Mouse (Mus musculus) MEL (cell line): ENCODE data around the gene Foxn3. TPM values are rescaled to one million over a fixed set of nuclear protein-coding genes. Genes with fewer than 3 reads are reported as not detected.

Experiments used
- DNase-seq: peaks from one replicate; pipeline ENCODE4 v3.0.0; 2011; ENCODE audit warnings: low read depth, low spot score
- H3K27ac ChIP-seq: 2 replicates; pipeline ENCODE4 v1.5.1; 2012; ENCODE audit warnings: low read depth, mild to moderate bottlenecking, control low read depth, low read length, moderate library complexity; ENCODE audit not compliant: control insufficient read depth
- H3K27me3 ChIP-seq, 2 experiments: fragments of 150-350 bp in 1 of 2; sonication (generic) in 1 of 2; 2 replicates each; pipeline ENCODE4 v1.6.1; 2012; ENCODE audit warnings: low read length in 2 of 2, mild to moderate bottlenecking in 2 of 2, improper control_type of control experiment in 1 of 2, moderate library complexity in 1 of 2; ENCODE audit not compliant: insufficient read depth in 2 of 2, control insufficient read depth in 1 of 2
- H3K36me3 ChIP-seq, 2 experiments: 2 replicates each; pipeline ENCODE4 v1.6.1; 2012 to 2014; ENCODE audit warnings: low read length in 2 of 2, improper control_type of control experiment in 1 of 2, inconsistent platforms in 1 of 2, mild to moderate bottlenecking in 1 of 2; ENCODE audit not compliant: insufficient read depth in 2 of 2, control insufficient read depth in 1 of 2
- H3K4me1 ChIP-seq, 2 experiments: fragments of 150-350 bp in 1 of 2; sonication (generic) in 1 of 2; 2 replicates each; pipeline ENCODE4 v1.6.1; 2012; ENCODE audit warnings: low read length in 2 of 2, improper control_type of control experiment in 1 of 2, mild to moderate bottlenecking in 1 of 2; ENCODE audit not compliant: insufficient read depth in 2 of 2, control insufficient read depth in 1 of 2
- H3K4me3 ChIP-seq, 2 experiments: fragments of 150-350 bp in 1 of 2; sonication (generic) in 1 of 2; 2 replicates each; pipeline ENCODE4 v1.5.1; 2012; ENCODE audit warnings: low read depth in 2 of 2, low read length in 2 of 2, mild to moderate bottlenecking in 2 of 2, moderate library complexity in 2 of 2, control low read depth in 1 of 2, improper control_type of control experiment in 1 of 2; ENCODE audit not compliant: control insufficient read depth in 1 of 2, insufficient read depth in 1 of 2
- H3K79me2 ChIP-seq: 2 replicates; pipeline ENCODE4 v1.6.1; 2012; ENCODE audit warnings: mild to moderate bottlenecking, low read length, moderate library complexity; ENCODE audit not compliant: control insufficient read depth, poor library complexity, insufficient read depth
- H3K9ac ChIP-seq: 2 replicates; pipeline ENCODE4 v1.6.1; 2012; ENCODE audit warnings: low read depth, mild to moderate bottlenecking, control low read depth, low read length, moderate library complexity; ENCODE audit not compliant: control insufficient read depth, poor library complexity, severe bottlenecking
- H3K9me3 ChIP-seq: fragments of 150-350 bp; sonication (generic); replicated peaks from 2 replicates; pipeline ENCODE4 v1.6.1; 2012; ENCODE audit warnings: mild to moderate bottlenecking, low read length, improper control_type of control experiment, moderate library complexity; ENCODE audit not compliant: insufficient read depth
- CHD1 ChIP-seq: IDR thresholded peaks from 2 replicates; pipeline ENCODE4 v1.6.1; 2012; ENCODE audit warnings: low read depth, mild to moderate bottlenecking, inconsistent platforms, low read length, improper control_type of control experiment
- CHD2 ChIP-seq: IDR thresholded peaks from 2 replicates; pipeline ENCODE4 v1.6.1; 2011; ENCODE audit warnings: low read length, improper control_type of control experiment
- CTCF ChIP-seq, 3 experiments: IDR thresholded peaks in 2 of 3; conservative IDR thresholded peaks in 1 of 3; 2 replicates each; pipeline ENCODE4 v1.5.1; 2011 to 2012; ENCODE audit warnings: low read length in 3 of 3, low read depth in 2 of 3, mild to moderate bottlenecking in 2 of 3, improper control_type of control experiment in 1 of 3, inconsistent platforms in 1 of 3, mixed read lengths in 1 of 3, moderate library complexity in 1 of 3; ENCODE audit not compliant: control insufficient read depth in 1 of 3, insufficient read depth in 1 of 3, poor library complexity in 1 of 3, severe bottlenecking in 1 of 3
- E2F4 ChIP-seq: IDR thresholded peaks from 2 replicates; pipeline ENCODE4 v1.6.1; 2011; ENCODE audit warnings: low read depth, low read length, improper control_type of control experiment, borderline replicate concordance
- ELF1 ChIP-seq: IDR thresholded peaks from 2 replicates; pipeline ENCODE4 v1.6.1; 2014; ENCODE audit warnings: low read depth, mild to moderate bottlenecking, inconsistent platforms, low read length, improper control_type of control experiment, moderate library complexity
- EP300 ChIP-seq, 2 experiments: IDR thresholded peaks; 2 replicates each; pipeline ENCODE4 v1.6.1; 2011; ENCODE audit warnings: improper control_type of control experiment in 2 of 2, low read length in 2 of 2, low read depth in 1 of 2, mild to moderate bottlenecking in 1 of 2
- ETS1 ChIP-seq: IDR thresholded peaks from 2 replicates; pipeline ENCODE4 v1.6.1; 2012; ENCODE audit warnings: low read depth, mild to moderate bottlenecking, inconsistent platforms, low read length, improper control_type of control experiment, moderate library complexity
- GABPA ChIP-seq: IDR thresholded peaks from 2 replicates; pipeline ENCODE4 v1.6.1; 2012; ENCODE audit warnings: low read depth, mild to moderate bottlenecking, inconsistent platforms, low read length, improper control_type of control experiment, moderate library complexity
- GATA1 ChIP-seq: IDR thresholded peaks from 2 replicates; pipeline ENCODE4 v1.6.1; 2011; ENCODE audit warnings: low read depth, low read length, improper control_type of control experiment
- JUND ChIP-seq: IDR thresholded peaks from 2 replicates; pipeline ENCODE4 v1.6.1; 2011; ENCODE audit warnings: low read depth, mild to moderate bottlenecking, improper control_type of control experiment, low read length
- KAT2A ChIP-seq: conservative IDR thresholded peaks from 2 replicates; pipeline ENCODE4 v1.6.1; 2012; ENCODE audit warnings: low read depth, low read length, improper control_type of control experiment, inconsistent platforms
- MAFK ChIP-seq: IDR thresholded peaks from 2 replicates; pipeline ENCODE4 v1.6.1; 2011; ENCODE audit warnings: low read depth, mild to moderate bottlenecking, low read length, improper control_type of control experiment, borderline replicate concordance
- MAX ChIP-seq: IDR thresholded peaks from 2 replicates; pipeline ENCODE4 v1.6.1; 2011; ENCODE audit warnings: low read length, improper control_type of control experiment
- MAZ ChIP-seq: IDR thresholded peaks from 2 replicates; pipeline ENCODE4 v1.6.1; 2012; ENCODE audit warnings: low read depth, mild to moderate bottlenecking, inconsistent platforms, low read length, improper control_type of control experiment
- MEF2A ChIP-seq: IDR thresholded peaks from 2 replicates; pipeline ENCODE4 v1.6.1; 2014; ENCODE audit warnings: low read depth, mild to moderate bottlenecking, inconsistent platforms, low read length, improper control_type of control experiment; ENCODE audit not compliant: poor library complexity, insufficient replicate concordance, severe bottlenecking; ENCODE audit errors: extremely low read depth
- MXI1 ChIP-seq: IDR thresholded peaks from 2 replicates; pipeline ENCODE4 v1.6.1; 2011; ENCODE audit warnings: mild to moderate bottlenecking, low read depth, low read length, improper control_type of control experiment
- MYB ChIP-seq: IDR thresholded peaks from 2 replicates; pipeline ENCODE4 v1.6.1; 2011; ENCODE audit warnings: mild to moderate bottlenecking, low read depth, low read length, improper control_type of control experiment
- MYC ChIP-seq: IDR thresholded peaks from 2 replicates; pipeline ENCODE4 v1.6.1; 2011; ENCODE audit warnings: low read depth, mild to moderate bottlenecking, low read length, improper control_type of control experiment, moderate library complexity
- NELFE ChIP-seq: IDR thresholded peaks from 2 replicates; pipeline ENCODE4 v1.6.1; 2011; ENCODE audit warnings: low read depth, low read length, improper control_type of control experiment
- NRF1 ChIP-seq: IDR thresholded peaks from 2 replicates; pipeline ENCODE4 v1.6.1; 2014; ENCODE audit warnings: low read depth, mild to moderate bottlenecking, inconsistent platforms, low read length, improper control_type of control experiment, moderate library complexity; ENCODE audit not compliant: poor library complexity, insufficient read depth, severe bottlenecking
- POLR2A ChIP-seq, 2 experiments: IDR thresholded peaks; 2 replicates each; pipeline ENCODE4 v1.6.1; 2011 to 2012; ENCODE audit warnings: low read length in 2 of 2, mild to moderate bottlenecking in 2 of 2, control low read depth in 1 of 2, improper control_type of control experiment in 1 of 2, low read depth in 1 of 2, moderate library complexity in 1 of 2; ENCODE audit not compliant: control insufficient read depth in 1 of 2, insufficient read depth in 1 of 2, poor library complexity in 1 of 2
- POLR2AphosphoS2 ChIP-seq: IDR thresholded peaks from 2 replicates; pipeline ENCODE4 v1.6.1; 2011; ENCODE audit warnings: low read length, improper control_type of control experiment
- POLR2AphosphoS5 ChIP-seq: IDR thresholded peaks from 2 replicates; pipeline ENCODE4 v1.6.1; 2012; ENCODE audit warnings: low read depth, borderline replicate concordance, mild to moderate bottlenecking, inconsistent platforms, low read length, moderate library complexity, mixed read lengths
- RAD21 ChIP-seq: IDR thresholded peaks from 2 replicates; pipeline ENCODE4 v1.6.1; 2011; ENCODE audit warnings: mild to moderate bottlenecking, low read depth, low read length, improper control_type of control experiment
- RCOR1 ChIP-seq: IDR thresholded peaks from 2 replicates; pipeline ENCODE4 v1.6.1; 2012; ENCODE audit warnings: low read depth, mild to moderate bottlenecking, inconsistent platforms, low read length, improper control_type of control experiment
- SIN3A ChIP-seq: IDR thresholded peaks from 2 replicates; pipeline ENCODE4 v1.6.1; 2012; ENCODE audit warnings: low read length, improper control_type of control experiment, inconsistent platforms
- SMC3 ChIP-seq: IDR thresholded peaks from 2 replicates; pipeline ENCODE4 v1.6.1; 2011; ENCODE audit warnings: low read depth, low read length, improper control_type of control experiment
- TAL1 ChIP-seq: IDR thresholded peaks from 2 replicates; pipeline ENCODE4 v1.6.1; 2012; ENCODE audit warnings: mild to moderate bottlenecking, inconsistent platforms, low read length, moderate library complexity, mixed read lengths
- TBP ChIP-seq: IDR thresholded peaks from 2 replicates; pipeline ENCODE4 v1.8.0; 2011; ENCODE audit warnings: low read depth, low read length, improper control_type of control experiment
- UBTF ChIP-seq: IDR thresholded peaks from 2 replicates; pipeline ENCODE4 v1.6.1; 2012; ENCODE audit warnings: low read depth, mild to moderate bottlenecking, inconsistent platforms, low read length, improper control_type of control experiment, moderate library complexity, borderline replicate concordance; ENCODE audit not compliant: insufficient read depth
- USF1 ChIP-seq: IDR thresholded peaks from 2 replicates; pipeline ENCODE4 v1.6.1; 2014; ENCODE audit warnings: low read depth, mild to moderate bottlenecking, inconsistent platforms, low read length, improper control_type of control experiment, moderate library complexity
- ZC3H11A ChIP-seq: IDR thresholded peaks from 2 replicates; pipeline ENCODE4 v1.6.1; 2012; ENCODE audit warnings: low read depth, mild to moderate bottlenecking, inconsistent platforms, low read length, improper control_type of control experiment
- ZKSCAN1 ChIP-seq: IDR thresholded peaks from 2 replicates; pipeline ENCODE4 v1.6.1; 2012; ENCODE audit warnings: low read depth, mild to moderate bottlenecking, inconsistent platforms, low read length, improper control_type of control experiment, moderate library complexity
- ZMIZ1 ChIP-seq: IDR thresholded peaks from 2 replicates; pipeline ENCODE4 v1.6.1; 2012; ENCODE audit warnings: low read depth, mild to moderate bottlenecking, inconsistent platforms, low read length, improper control_type of control experiment, moderate library complexity
- ZNF384 ChIP-seq: IDR thresholded peaks from 2 replicates; pipeline ENCODE4 v1.6.1; 2012; ENCODE audit warnings: low read depth, mild to moderate bottlenecking, inconsistent platforms, low read length, improper control_type of control experiment
- polyA plus RNA-seq, 2 experiments: library from polyadenylated mRNA; stranded (reverse) in 1 of 2; unstranded in 1 of 2; fragments of >175 nt in 1 of 2; fragments of >200 nt in 1 of 2; gene quantifications; 2 replicates each; pipeline versions ENCODE4 v1.2.1 to v1.2.4; 2012; ENCODE audit warnings: low replicate concordance in 2 of 2, low read depth in 1 of 2; ENCODE audit not compliant: insufficient read length in 2 of 2, insufficient read depth in 1 of 2, missing spikeins in 1 of 2
- total RNA-seq: library from RNA; depleted of rRNA; stranded (reverse); fragments of 300-350 nt; gene quantifications from 2 replicates; pipeline ENCODE4 v1.2.3, GENCODE M21; 2012; rRNA removed

The Foxn3 gene
- total RNA-seq (22.8 and 23.1 TPM in 2 replicates), polyA plus RNA-seq (10 to 100 TPM in 1 of 2 experiments, not detected in 1; 15.5 TPM)

DNA sequence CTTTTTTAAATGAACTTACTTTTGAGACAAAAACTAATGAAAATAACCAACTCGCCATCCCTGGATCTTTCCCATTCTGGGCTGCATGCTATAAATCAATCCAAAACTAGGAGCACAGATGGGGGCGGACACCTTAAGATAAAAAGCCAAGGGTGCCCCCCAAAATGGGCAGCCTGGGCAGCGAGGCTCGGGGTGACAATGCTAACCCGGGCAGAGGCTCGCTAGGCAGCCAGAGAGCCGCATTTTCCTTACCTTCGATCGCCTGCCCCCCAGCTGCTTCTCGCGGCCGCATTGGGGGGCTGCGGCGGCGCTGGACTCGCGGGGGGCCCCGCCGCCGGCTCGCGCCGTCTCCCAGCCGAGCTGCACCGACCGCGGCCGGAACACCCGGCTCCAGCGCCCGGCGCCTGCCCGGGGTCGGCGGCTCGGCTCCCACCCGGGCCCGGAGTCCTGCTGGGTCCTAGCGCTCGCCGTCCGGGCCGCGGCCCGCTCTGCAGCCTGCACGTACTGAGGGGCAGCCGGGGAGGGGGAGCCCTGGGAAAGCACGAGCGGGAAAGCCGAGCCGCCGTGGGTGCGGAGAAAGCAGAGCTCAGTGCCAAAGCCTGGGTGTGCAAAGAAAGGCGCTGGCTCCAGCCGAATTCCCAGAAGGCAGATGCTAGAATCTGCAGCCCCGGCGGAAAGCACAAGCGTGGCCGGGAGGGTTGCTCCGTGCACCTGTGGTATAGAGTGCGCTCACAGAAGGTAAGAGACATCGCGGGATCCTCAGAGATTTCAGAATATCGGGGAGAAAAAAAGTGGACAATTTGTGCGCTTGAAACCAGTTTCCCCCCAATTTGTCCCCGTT, at the start of gene Foxn3:
Gene Foxn3, minus strand, starts transcription at position 364 of the 841 bp plus-strand sequence.
- Histone ChIP-seq H3K79me2 (peaks cover 26% of the 10 kb centered on the region), H3K9ac (peak within 1 kb of the TSS; percentile 83), H3K27ac (peak within 1 kb of the TSS; percentile 80), H3K36me3 (peaks cover 0 to 32% of the 10 kb centered on the region in 2 experiments; a peak in 2 of 4 replicates), H3K4me1 (peaks cover 16 to 19% of the 10 kb centered on the region in 2 experiments), H3K9me3 (no peaks in the 10 kb centered on the region), H3K4me3 (peak within 1 kb of the TSS; percentile 95 to 98), H3K27me3 (no peaks in the 10 kb centered on the region)
- DNase-seq: peak; percentile 82
- TF ChIP-seq RAD21: no peak
- peak; percentile 29; the same call in 1 of the 2 replicates for TF ChIP-seq MAZ
- TF ChIP-seq SMC3: peak; percentile 10; the same call in 1 of the 2 replicates
- TF ChIP-seq GABPA: no peak
- TF ChIP-seq KAT2A: no peak
- TF ChIP-seq POLR2AphosphoS5: no peak
- TF ChIP-seq POLR2AphosphoS2: no peak; the same call in 1 of the 2 replicates
- peak; percentile 70 for TF ChIP-seq NELFE
- TF ChIP-seq MAFK: no peak
- peak; percentile 66 for TF ChIP-seq TBP
- peak; percentile 31; the same call in 1 of the 2 replicates for TF ChIP-seq CHD1
- no peak for TF ChIP-seq ELF1
- TF ChIP-seq RCOR1: no peak
- no peak for TF ChIP-seq JUND
- TF ChIP-seq MYB: no peak
- no peak for TF ChIP-seq GATA1
- TF ChIP-seq CHD2: peak; percentile 81
- TF ChIP-seq SIN3A: peak; percentile 57; the same call in 1 of the 2 replicates
- TF ChIP-seq EP300 (IDR thresholded peaks at IDR 0.05; ENCODE audit: low read depth in 1 of 2, low read length in 2 of 2): no peak
- peak; percentile 96; the same call in 1 of the 2 replicates for TF ChIP-seq UBTF
- peak; percentile 78 for TF ChIP-seq POLR2A (IDR thresholded peaks at IDR 0.05; ENCODE audit: control insufficient read depth in 1 of 2, insufficient read depth in 1 of 2, low read depth in 1 of 2, low read length in 2 of 2, poor library complexity in 1 of 2)
- peak; percentile 41; the same call in 1 of the 2 replicates for TF ChIP-seq MAX
- TF ChIP-seq NRF1: 0 out of 2 replicates have a peak, but pooled peaks have one; percentile 8
- TF ChIP-seq ETS1: no peak
- TF ChIP-seq ZKSCAN1: no peak
- peak; percentile 39; the same call in 1 of the 2 replicates for TF ChIP-seq MXI1
- TF ChIP-seq ZNF384: peak; percentile 78
- no peak for TF ChIP-seq ZC3H11A
- no peak for TF ChIP-seq ZMIZ1
- peak; percentile 62; the same call in 1 of the 2 replicates for TF ChIP-seq MYC
- no peak for TF ChIP-seq E2F4
- TF ChIP-seq TAL1: no peak
- no peak for TF ChIP-seq CTCF (IDR thresholded peaks at IDR 0.05 in 2 of 3, conservative IDR thresholded peaks at IDR 0.05 in 1 of 3; ENCODE audit: control insufficient read depth in 1 of 3, insufficient read depth in 1 of 3, low read depth in 2 of 3, low read length in 3 of 3, poor library complexity in 1 of 3, severe bottlenecking in 1 of 3)
- TF ChIP-seq MEF2A: no peak
- no peak for TF ChIP-seq USF1
